Mouse (Mus musculus) thymus, postnatal 14 days (tissue): ENCODE data around the gene Gm28038.

Source experiments
- DNase-seq: peaks from one replicate; pipeline ENCODE4 v3.0.0; 2021

Gene Gm28038

DNA sequence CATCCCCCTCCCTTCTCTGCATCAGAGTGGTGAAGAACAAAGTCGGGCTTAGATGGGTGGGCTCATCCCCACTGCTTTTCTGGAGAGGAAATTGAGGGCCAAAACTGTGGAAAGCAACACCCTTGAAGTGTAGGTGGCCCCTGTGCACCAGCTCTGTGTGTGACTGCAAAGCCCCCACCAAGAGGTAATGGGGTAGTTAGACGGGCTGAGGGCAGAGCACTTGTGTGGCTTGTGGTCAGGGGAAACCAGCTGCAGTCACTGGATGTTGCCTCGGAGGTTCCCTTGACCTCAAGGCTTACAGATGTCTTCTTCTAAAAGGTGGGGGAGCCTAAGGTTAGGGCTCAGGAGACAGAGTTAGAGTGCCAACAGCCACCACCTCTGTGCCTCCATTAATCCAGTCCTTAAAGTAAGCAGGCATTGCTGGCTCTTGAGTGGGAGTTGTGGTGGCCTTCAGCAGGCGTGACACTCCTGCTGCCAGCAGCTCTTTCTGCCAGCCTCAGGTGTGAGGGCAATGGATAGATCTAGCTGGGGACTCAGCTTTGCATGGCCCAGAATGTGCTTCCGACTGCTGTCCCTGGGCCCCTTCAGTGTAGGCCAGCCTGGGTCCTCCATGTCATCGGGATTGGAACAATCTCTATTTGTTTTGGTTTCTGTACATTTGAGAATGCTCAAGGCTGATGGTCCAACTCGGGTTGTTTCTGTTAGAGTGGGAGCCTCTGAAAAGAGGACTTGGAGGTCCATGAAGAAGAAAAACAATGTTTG, 23.0 kb upstream of the Gm28038 start:
- DNase-seq: no peak

DNA sequence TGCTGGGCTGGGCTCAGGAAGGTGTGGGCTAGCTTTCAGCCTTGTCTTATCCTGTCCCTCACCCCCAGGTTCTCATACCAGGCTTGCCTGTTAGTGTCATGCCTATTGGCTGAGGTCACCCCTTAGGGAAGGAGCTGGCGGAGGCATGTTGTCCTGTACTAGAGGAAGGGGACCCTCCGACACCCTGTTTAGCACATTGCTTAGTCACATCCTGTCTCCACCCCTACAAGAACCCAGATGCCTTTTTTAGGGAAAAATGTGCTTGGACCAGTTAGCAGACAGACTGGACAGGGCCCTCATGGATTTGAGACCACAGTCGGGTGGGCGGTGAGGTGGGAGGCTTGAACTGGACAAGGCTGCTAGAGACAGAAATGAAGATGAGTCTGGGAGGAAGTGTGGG, 22.2 kb upstream of the Gm28038 start:
- no peak for DNase-seq

DNA sequence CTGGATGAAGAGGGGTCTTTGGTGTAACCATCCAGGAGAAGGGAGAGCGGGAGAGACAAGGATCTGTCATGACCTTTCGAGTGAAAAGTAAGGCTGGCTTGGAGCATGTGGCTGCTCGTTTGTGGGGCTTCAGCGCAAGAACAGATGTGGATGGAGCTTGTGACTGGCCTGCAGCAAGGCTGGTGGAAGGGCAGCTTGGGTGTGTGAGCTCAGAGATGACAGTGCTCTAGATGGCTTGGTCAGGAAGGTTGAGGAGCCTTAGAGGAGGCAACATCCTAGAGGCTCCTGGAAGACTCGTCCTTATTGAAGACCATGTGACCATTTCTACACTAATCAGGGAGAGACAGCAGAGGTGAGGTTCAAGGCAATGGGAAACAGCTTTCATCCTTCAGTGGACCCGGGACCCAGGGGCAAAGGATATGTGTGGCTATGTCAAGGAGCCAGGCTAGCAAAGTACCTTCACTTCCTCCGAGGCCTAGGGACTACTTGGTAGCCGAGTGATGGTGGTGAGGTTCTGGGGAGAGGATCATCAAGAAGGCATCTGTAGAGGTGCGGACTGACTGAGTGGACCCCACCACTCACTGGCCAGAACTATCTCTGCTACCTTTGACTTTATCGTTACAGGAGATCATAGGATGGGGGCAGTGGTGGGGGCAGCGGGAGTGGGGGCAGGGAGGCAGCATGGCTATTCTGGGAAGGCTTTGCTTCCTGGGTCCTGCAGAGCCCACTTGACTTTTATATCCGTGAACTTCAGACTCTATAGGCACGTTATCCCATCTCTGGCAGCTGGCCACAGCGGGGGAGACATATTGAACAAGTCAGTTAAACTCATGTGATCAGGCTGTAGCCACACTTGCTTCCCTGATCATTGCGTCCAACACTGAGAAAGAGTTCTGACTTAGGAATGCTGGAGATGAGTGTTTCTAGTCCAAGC, 21.4 kb upstream of the Gm28038 start:
- no peak for DNase-seq

DNA sequence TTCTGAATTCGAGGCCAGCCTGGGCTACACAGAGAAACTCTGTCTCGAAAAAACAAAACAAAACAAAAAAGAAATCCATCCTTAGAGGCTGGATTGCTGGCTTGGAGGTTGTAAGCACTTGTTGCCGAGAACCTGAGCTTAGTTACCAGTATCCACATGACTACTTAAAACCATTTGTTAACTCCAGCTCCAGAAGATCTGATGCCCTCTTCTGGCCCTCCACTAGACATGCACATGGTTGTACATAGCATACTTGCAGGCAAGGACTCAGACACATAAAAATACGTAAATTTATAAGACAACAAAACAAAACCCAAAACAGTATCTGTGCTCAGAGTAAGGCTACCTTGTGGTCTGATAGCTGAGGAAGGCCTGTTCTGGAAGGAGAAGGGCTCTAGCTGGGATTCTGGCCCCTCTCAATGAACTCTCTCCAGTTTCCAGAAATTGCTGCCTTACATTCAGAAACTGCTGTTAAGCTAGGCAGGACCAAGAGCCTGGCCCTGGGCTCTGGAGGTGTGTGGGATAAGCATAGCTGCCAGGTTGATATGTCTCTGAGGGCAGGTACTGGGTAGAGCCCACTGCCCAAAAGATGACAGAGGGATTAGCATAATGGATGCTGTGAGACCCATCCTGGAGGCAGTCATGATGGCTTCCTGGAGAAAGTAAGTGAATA, 19.6 kb upstream of the Gm28038 start:
- no peak for DNase-seq

DNA sequence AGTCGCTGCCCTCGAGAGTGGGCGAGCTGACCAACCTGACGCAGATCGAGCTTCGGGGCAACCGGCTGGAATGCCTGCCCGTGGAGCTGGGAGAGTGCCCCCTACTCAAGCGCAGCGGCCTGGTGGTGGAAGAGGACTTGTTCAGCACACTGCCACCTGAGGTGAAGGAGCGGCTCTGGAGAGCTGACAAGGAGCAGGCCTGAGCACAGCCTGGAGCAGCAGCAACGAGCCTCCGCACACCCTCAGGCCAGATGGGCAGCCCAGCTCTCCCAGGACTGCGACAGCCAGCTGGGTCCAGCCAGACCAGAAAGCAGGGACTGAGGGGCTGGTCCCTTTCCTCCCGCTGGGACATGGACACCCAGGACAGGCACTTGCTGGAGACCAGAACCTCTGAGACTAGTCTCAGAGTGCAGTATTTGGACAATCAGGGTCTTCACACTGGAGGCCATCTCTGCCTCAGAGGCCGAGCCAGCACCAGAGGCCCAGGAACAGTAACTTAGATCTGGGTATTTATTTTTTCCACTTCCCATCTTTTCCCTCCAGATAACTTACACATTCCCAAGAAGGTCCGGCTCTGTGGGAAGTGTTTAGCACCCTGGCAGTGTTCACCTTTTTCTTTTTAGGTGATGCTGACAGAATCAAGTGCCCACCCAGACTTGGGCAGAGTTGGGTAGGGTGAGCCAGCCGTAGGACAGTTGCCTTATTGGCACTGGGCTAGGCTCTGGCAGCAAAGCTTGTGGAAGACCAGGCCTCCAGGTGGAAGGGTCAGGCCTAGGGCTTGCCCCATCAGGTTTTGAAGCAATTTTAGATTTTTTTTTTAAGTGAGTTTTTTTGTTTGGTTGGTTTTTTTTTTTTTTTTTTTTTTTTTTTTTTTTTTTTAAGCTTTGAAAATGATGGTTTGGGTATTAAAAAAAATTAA, 18.7 kb upstream of the Gm28038 start:
- no peak for DNase-seq

DNA sequence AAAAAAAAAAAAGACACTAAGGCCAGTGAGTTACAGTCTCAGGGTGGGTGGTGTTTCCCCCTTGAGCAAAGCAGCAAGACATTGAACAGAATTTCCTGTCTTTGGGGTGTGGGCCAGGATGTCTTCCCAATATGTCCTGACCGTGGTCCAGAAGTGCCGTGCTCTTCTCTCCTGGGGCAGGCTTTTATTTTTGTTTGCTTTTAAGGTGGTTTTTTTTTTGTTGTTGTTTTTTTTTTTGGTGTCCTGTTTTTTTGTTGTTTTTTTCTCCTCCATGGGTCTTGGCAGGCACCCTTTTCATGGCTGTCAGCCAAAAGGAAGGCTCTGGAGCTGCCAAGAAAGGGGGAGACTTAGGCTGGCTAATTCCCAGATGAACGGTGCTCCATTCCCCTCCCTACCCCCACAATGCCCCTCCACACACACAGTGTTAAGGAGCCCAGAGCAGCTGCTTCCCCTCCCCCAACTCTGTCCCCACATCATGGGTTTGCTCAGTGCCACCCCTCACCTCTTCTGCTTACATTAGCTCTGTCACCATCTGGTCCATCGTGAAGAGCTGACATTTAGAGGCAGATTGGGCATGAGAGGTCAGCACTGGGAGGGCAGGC, 17.9 kb upstream of the Gm28038 start:
- no peak for DNase-seq

DNA sequence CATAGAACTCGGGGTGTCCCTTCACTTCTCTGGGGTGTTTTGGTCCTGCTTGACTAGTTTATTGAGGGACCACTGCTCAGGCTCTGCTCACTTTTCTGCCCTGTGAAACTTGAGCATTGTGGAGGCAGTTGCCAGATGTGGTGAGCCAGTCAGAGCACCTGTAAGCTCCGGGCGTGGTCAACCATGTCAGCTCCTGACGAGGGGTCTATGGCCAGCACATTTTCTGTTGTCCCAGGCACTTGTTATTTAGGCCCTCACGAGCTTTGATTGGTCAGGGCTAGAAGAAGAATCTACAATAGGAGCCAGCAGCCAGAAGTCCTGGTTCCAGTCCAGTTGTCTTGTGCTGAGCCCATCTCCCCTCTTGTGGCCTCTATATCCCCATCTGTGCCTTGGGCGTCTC, 17.0 kb upstream of the Gm28038 start:
- DNase-seq: no peak

DNA sequence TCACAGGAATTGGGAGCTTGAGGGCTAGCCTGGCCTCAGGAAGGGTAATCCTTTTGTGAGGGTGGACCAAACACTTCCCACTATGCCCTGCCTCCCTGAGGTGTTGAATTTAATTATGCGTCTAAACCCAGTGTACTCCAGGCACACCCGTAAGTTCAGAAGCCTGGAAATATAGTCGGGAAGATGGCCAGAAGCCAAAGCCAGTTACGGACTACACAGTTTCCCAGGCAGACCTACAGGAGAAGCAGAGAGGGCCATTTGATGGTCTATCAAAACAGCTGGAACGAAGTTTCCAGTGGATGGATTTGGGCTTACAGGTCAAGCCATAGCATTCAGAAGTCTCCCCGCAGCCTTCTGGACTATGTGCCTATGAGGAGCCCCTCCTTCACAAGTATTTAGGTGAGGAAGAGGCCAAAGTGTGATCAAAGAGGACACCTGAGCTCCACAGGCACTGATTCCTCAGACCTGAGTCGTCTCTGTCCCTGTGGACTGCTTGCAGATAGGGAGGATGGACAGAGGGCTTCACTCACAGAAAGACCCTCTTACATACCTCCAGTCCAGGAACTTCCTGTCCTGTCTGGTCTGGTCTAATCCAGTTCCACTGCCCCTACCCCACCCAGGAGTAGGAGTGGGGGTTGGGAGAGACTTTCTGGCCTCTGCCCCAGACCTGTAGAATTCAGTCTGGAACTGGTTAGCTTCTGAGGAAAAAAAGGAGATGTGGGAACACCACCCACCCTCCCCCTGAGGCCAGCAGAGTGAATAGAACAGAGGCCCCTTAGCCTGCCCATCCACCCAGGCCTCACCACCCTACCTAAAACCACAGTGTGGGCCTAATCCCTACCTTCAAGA, 15.9 kb upstream of the Gm28038 start:
- DNase-seq: no peak

DNA sequence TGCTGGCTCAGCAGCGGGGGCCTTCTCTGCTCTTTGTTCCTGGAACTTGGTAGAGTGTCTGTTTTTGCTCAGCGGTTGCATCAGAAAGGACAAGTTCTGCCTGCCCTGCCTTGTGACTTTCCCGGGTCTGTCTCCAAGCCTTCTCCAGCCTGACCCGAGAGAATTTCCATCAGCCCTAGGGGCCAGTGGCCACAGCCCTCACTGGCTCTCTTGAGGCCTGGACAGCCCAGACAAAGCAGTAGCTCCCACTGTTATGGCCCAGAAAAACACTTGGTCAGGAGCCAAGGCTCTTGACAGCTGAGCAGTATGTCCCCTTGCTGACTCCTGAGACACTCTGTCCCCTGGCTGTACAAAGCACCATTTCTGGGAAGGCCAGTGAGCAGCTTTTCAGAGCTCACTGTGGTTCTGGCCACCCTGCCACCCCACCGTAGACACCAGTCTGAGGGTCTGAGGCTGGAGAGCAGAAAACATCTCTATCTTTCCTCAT, 15.0 kb upstream of the Gm28038 start, which contains the start of gene Phyhd1:
Gene Phyhd1, plus strand, starts transcription at position 437 of the 487 bp plus-strand sequence.
- DNase-seq: no peak

DNA sequence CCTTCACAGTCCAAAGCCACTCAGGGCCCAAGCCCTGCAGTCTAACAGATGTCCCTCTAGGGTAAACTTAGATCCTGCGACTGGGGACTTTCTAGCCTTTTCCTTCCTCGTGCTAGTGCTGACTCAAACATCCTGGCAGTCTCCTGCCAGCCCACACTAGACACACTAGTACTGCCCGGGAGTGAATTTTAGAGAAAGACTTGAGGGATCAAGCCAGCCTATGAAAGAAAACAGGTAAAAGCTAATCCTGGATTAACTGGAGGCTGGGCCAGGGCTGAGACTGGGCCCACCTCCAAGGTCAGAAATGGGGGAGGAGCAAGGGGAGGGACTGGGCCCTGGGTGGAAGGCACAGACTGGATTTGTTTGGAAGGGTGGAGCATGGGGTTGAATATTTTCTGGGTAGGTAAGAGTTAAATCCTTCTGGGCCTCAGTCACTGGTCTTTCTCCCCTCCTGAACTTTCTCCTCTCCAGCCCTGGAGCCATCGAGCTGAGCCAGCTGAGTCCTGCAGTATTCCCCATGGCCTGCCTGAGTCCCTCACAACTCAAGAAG, 14.4 kb upstream of the Gm28038 start:
- no peak for DNase-seq

DNA sequence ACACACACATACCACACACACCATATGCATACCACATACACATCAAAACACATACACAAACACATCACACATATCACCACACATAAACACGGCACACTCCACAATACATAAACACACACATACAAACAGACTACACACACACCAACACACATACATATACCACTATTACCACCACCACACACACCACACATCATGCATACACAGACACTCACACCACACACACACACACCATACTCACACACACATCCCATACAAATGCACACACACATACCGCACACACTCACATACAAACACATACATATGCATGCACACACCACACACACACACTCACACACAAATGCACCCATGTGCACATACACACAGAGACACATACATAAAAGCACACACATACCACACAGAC, 13.4 kb upstream of the Gm28038 start:
- no peak for DNase-seq

DNA sequence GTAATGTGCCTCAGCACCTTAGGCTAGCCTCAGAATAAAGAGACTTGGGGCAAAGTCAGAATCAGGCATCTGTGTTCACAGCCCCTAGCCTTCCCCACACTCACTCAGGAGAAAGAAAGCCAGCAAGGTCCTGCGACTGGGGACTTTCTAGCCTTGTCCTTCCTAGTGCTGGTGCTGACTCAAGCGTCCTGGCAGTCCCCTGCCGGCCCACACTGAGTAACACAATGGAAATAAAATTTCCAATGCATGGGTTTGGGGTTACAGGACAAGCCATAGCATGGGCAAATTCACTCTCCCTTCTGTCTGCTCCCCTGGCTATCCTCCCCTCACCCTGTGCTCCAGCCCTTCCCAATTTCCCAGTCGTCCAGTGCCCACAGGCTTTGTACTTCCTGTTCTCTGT, 12.5 kb upstream of the Gm28038 start:
- DNase-seq: no peak

DNA sequence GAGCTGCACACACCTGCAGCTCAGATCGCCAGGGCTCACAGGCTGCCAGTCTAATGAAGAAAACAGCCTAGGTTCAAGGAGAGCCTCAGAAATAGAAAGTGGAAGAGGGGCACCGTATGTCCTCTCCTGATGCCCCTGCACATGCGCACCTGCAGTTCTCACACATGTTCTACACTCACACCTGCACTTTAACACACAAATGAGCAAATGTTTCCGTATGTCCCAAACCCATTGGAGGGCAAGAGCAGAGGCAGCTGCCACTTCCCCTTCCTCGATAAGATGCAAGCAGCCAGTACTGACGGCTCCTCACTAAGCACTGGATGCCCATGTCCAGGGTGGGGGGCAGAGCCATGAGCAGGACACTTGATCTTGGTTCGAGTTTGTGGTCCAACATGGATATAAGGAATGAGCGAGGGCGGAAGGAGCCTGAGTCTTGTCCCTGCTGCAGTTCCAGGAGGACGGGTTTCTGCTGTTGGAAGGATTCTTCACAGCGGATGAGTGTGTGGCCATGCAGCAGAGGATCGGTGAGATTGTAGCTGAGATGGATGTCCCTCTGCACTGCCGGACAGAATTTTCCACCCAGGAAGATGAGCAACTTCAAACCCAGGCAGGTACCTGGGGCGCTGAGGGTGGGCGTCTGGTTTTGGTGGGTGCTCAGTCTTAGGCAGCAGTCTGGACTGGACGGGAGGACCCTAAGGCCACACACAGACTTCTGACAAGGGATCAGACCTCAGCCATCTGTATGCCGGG, 11.4 kb upstream of the Gm28038 start:
- no peak for DNase-seq

DNA sequence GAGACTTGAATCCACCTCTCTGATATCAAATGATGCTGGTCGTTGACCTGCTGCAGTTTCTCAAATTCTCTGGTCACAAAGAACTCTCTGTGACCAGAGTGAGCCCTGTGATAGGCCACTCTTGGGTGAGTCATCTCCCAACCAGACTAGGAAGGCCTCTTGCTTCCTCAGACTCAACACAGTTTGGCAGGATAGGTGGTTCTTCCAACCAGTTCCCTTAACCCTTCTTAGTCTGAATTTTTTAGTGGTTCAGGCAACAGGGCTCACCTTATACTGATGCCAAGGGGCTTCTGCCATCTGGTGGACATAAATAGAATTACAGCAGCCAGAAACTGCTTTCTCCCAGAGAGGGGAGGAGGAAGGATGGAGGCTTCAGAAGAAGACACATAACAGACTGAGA, 10.7 kb upstream of the Gm28038 start:
- DNase-seq: peak; percentile 65

DNA sequence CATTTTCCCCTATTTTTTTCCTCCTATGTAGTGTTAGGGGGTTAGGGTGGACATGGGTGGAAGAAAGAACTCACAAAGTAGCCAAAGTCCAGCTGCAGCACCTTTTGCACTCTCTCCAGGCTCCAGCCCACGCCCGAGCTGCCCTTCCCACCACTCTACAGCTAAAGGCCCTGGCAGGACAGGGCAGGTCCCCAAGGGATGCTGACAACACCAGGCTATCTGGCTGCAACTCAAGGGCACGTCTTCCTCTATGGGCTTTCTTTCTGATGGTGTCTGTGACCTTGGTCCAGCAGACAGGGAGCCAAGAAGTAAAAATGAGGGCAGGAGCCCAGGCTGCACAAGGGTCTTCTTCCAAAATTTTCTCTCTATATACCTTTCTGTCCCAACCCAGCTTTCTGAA, 808 bp downstream of the Gm28038 start:
- no peak for DNase-seq

DNA sequence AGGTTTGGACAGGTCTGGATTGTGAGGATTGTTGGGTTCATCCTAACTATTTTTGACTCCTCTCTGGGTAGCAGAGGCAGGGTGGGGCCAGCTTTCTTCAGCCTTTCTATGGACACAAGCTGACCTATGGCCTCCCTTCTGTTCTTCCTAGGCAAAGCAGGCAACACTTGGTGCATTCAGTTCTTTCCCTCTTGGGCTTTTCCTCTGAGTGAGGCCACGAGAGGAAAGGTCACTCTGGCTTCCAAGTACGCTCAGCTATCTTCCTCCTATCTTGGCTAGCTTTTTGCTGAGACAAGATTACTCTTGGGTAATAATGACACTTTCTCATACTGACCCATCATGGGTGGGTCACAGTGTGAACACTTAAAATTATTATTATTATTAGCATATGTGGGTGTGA, 2.4 kb downstream of the Gm28038 start:
- no peak for DNase-seq

DNA sequence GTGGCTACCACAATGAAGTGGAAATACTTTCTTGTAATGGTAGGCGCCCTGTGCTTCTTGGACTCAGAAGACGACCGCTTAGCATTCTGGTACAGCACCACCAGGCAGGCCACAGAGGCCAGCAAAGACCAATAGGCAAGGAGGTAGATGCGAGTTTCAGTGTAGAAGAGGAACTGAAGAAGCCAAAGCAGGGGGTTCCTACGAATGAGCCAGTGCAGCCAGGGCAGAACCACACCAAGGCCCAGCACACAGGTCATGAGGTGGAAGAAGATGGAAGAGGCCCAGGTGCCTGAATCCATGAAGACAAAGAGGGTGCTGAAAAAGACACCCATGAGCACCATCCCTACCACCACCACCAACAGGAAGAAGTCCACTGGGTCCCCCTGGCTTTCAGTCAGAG, 4.2 kb downstream of the Gm28038 start:
- DNase-seq: no peak

DNA sequence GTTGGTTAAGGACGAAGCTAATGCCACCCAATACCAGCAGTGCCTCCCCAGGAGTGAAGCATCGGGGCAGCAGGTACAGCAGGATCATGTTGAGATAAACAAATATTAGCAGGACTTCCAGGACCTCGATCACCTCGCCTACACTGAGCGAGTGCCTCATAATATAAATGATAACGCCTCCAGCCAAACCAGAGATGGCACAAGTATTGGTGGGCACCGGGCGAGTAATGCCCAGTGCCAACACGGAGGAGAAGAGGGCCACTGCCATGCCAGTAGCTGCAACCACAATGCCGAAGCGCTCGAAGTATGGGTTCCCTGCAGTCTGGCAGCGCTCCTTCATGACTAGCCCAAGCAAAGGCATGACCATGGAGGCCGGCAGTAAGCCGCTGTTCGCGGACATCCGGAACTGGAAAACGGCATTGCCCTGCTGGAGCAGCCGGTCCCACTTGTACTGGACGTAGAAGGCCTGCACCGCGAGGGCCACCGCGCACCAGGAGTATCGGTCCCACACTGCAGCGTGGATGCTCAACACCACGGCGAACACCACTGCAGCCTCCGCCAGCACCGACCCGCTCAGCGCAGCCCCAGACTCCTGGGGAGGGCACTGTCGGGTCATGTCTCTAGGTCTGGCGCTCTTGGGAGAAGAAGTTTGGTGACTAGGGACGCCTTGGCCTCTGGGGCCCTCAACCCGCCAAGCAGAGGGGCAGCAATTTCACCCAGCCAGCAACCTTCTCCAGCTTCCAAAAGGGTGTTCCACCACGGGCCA, 4.8 kb downstream of the Gm28038 start:
- DNase-seq: no peak
